Mouse (Mus musculus): ENCODE results near the gene Ece1. TPM values are rescaled to one million over a fixed set of nuclear protein-coding genes. Genes with fewer than 3 reads are reported as not detected.

Gene Ece1
- total RNA-seq, 2 experiments from 2014 or later = 279 to 303 TPM

GRCm38 (mm10) chr4:137936134-137936533 is 74.1 kb downstream of the Ece1 start:
- no peak for DNase-seq (ENCODE audit: low spot score in 2 of 2)

GRCm38 (mm10) chr4:137940061-137940460 is 78.0 kb downstream of the Ece1 start:
- DNase-seq (ENCODE audit: low spot score in 2 of 2) = no peak

- DNase-seq (ENCODE audit: low spot score in 2 of 2) = no peak
Observed at GRCm38 (mm10) chr4:137941131-137941844, 79.3 kb downstream of the Ece1 start.

- no peak for DNase-seq (ENCODE audit: low spot score in 2 of 2)
Observed at GRCm38 (mm10) chr4:137941871-137942781, 80.1 kb downstream of the Ece1 start.

GRCm38 (mm10) chr4:137942782-137943486 is 80.9 kb downstream of the Ece1 start:
- DNase-seq (ENCODE audit: low spot score in 2 of 2) = no peak

GRCm38 (mm10) chr4:137943540-137943939 is 81.5 kb downstream of the Ece1 start:
- no peak for DNase-seq (ENCODE audit: low spot score in 2 of 2)

- DNase-seq (ENCODE audit: low spot score in 2 of 2) = no peak
Observed at GRCm38 (mm10) chr4:137945376-137945775, 83.3 kb downstream of the Ece1 start.

GRCm38 (mm10) chr4:137946419-137946818 is 84.4 kb downstream of the Ece1 start:
- no peak for DNase-seq (ENCODE audit: low spot score in 2 of 2)

- peak in 1 of 2 experiments; percentile 58 for DNase-seq (ENCODE audit: low spot score in 2 of 2)
Observed at GRCm38 (mm10) chr4:137952840-137953239, 90.8 kb downstream of the Ece1 start.

GRCm38 (mm10) chr4:137954184-137954583 is 92.1 kb downstream of the Ece1 start:
- no peak for DNase-seq (ENCODE audit: low spot score in 2 of 2)

- no peak for DNase-seq (ENCODE audit: low spot score in 2 of 2)
Observed at GRCm38 (mm10) chr4:137954926-137955396, 92.9 kb downstream of the Ece1 start.

GRCm38 (mm10) chr4:137956260-137956659 is 94.2 kb downstream of the Ece1 start:
- no peak for DNase-seq (ENCODE audit: low spot score in 2 of 2)

GRCm38 (mm10) chr4:137959889-137960665 is 98.0 kb downstream of the Ece1 start:
- DNase-seq (ENCODE audit: low spot score in 2 of 2) = no peak

GRCm38 (mm10) chr4:137960757-137961156 is 98.7 kb downstream of the Ece1 start:
- DNase-seq (ENCODE audit: low spot score in 2 of 2) = no peak

GRCm38 (mm10) chr4:137962643-137963350 is 100.8 kb downstream of the Ece1 start:
- no peak for DNase-seq (ENCODE audit: low spot score in 2 of 2)

- DNase-seq (ENCODE audit: low spot score in 2 of 2) = no peak
Observed at GRCm38 (mm10) chr4:137963431-137963830, 101.4 kb downstream of the Ece1 start.

- DNase-seq (ENCODE audit: low spot score in 2 of 2) = peak; percentile 58 to 72
Observed at GRCm38 (mm10) chr4:137963881-137964584, 102.0 kb downstream of the Ece1 start.

- DNase-seq (ENCODE audit: low spot score in 2 of 2) = no peak
Observed at GRCm38 (mm10) chr4:137964585-137964930, 102.5 kb downstream of the Ece1 start.

- DNase-seq (ENCODE audit: low spot score in 2 of 2) = peak in 1 of 2 experiments; percentile 40
Observed at GRCm38 (mm10) chr4:137968203-137968602, 106.2 kb downstream of the Ece1 start.
